Mouse (Mus musculus) small intestine, adult 2 months (tissue): ENCODE measurements around the gene Ccl27a. TPM values are rescaled to one million over a fixed set of nuclear protein-coding genes. Genes with fewer than 3 reads are reported as not detected.

Experiments
- H3K27ac ChIP-seq: fragments of 200-500 bp; 2 replicates; pipeline ENCODE4 v1.5.1; 2012; ENCODE audit warnings: low read depth, low read length, control low read depth, inconsistent platforms; ENCODE audit not compliant: insufficient read depth
- H3K27me3 ChIP-seq: fragments of 200-500 bp; 2 replicates; pipeline ENCODE4 v1.6.1; 2012; ENCODE audit warnings: mild to moderate bottlenecking, moderate library complexity, low read length, inconsistent platforms; ENCODE audit not compliant: control insufficient read depth, insufficient read depth
- H3K36me3 ChIP-seq: fragments of 200-500 bp; 2 replicates; pipeline ENCODE4 v1.6.1; 2012; ENCODE audit warnings: mild to moderate bottlenecking, low read length, control low read depth, inconsistent platforms; ENCODE audit not compliant: control insufficient read depth, insufficient read depth
- H3K4me1 ChIP-seq: fragments of 200-500 bp; 2 replicates; pipeline ENCODE4 v1.6.1; 2012; ENCODE audit warnings: low read length, inconsistent platforms, mixed read lengths; ENCODE audit not compliant: control insufficient read depth, insufficient read depth, insufficient read length
- H3K4me3 ChIP-seq: fragments of 200-500 bp; 2 replicates; pipeline ENCODE4 v1.5.1; 2012; ENCODE audit warnings: low read depth, mild to moderate bottlenecking, control low read depth, inconsistent platforms, low read length, moderate library complexity
- CTCF ChIP-seq: fragments of 200-500 bp; IDR thresholded peaks from 2 replicates; pipeline ENCODE4 v1.5.1; 2012; ENCODE audit warnings: low read depth, mild to moderate bottlenecking, control low read depth, inconsistent platforms, low read length, moderate library complexity, mixed read lengths; ENCODE audit not compliant: insufficient replicate concordance, insufficient read length; ENCODE audit errors: extremely low read depth
- POLR2A ChIP-seq: fragments of 200-500 bp; IDR thresholded peaks from 2 replicates; pipeline ENCODE4 v1.6.1; 2012; ENCODE audit warnings: low read depth, mild to moderate bottlenecking, control low read depth, inconsistent platforms, low read length, moderate library complexity
- WGBS: fragments of 180-500 bp; shearing (Covaris S2); methylation state at CpG from one replicate; pipeline ENCODE4 v1.1.7; 2018; 5-methylcytosine and 5-hydroxymethylcytosine counted together
- polyA plus RNA-seq: library from polyadenylated mRNA; depleted of rRNA; stranded (reverse); fragments of >200 nt; gene quantifications from 2 replicates; pipeline ENCODE4 v1.2.3, GENCODE M21; 2012

Ccl27a gene
- polyA plus RNA-seq, 1 experiment = 14.6 TPM

GRCm38 (mm10) chr4:41762099-41762687 lies 11.9 kb downstream of the Ccl27a start:
- Histone ChIP-seq H3K27me3 (no peaks in the 10 kb centered on the region), H3K36me3 (peaks cover 11% of the 10 kb centered on the region), H3K4me3 (no peak overlapping the region), H3K27ac (no peak overlapping the region), H3K4me1 (peaks cover 9% of the 10 kb centered on the region)
- WGBS = 71% methylated on average over 8 of the region's 8 CpGs
- TF ChIP-seq CTCF = no peak
- no peak for TF ChIP-seq POLR2A

GRCm38 (mm10) chr4:41761680-41762079 lies 12.4 kb downstream of the Ccl27a start:
- TF ChIP-seq CTCF (no peak), POLR2A (no peak)
- peaks cover 12% of the 10 kb centered on the region for H3K36me3 ChIP-seq
- no peak overlapping the region for H3K27ac ChIP-seq
- no peak overlapping the region for H3K4me3 ChIP-seq
- no peaks in the 10 kb centered on the region for H3K27me3 ChIP-seq
- peaks cover 9% of the 10 kb centered on the region for H3K4me1 ChIP-seq

- H3K27ac ChIP-seq = peak overlapping the region; percentile 84
- 71% methylated on average over 4 of the region's 4 CpGs for WGBS
- peak overlapping the region; percentile 55; the same call in 1 of the 2 replicates for H3K4me3 ChIP-seq
Measured at GRCm38 (mm10) chr4:41760911-41761310, 13.1 kb downstream of the Ccl27a start.

GRCm38 (mm10) chr4:41760288-41760721 lies 13.7 kb downstream of the Ccl27a start:
- peaks cover 12% of the 10 kb centered on the region for H3K36me3 ChIP-seq
- peak overlapping the region; percentile 84 for H3K27ac ChIP-seq
- WGBS = 4% methylated on average over 15 of the region's 15 CpGs
- H3K4me1 ChIP-seq = peaks cover 12% of the 10 kb centered on the region
- TF ChIP-seq CTCF = no peak
- TF ChIP-seq POLR2A = peak; percentile 63
- no peaks in the 10 kb centered on the region for H3K27me3 ChIP-seq
- peak overlapping the region; percentile 55 for H3K4me3 ChIP-seq

More at GRCm38 (mm10) chr4:41760911-41761310, 13.1 kb downstream of the Ccl27a start:
- Histone ChIP-seq H3K27me3 (no peaks in the 10 kb centered on the region), H3K4me1 (peaks cover 12% of the 10 kb centered on the region), H3K36me3 (peaks cover 12% of the 10 kb centered on the region)
- TF ChIP-seq POLR2A (no peak), CTCF (no peak)

GRCm38 (mm10) chr4:41759656-41760287 lies 14.3 kb downstream of the Ccl27a start:
- H3K36me3 ChIP-seq = peaks cover 12% of the 10 kb centered on the region
- WGBS = 26% methylated on average over 6 of the region's 6 CpGs
- no peak for TF ChIP-seq POLR2A
- no peak for TF ChIP-seq CTCF
- peak overlapping the region; percentile 44 for H3K4me3 ChIP-seq
- H3K27me3 ChIP-seq = no peaks in the 10 kb centered on the region
- peak overlapping the region; percentile 84 for H3K27ac ChIP-seq
- peaks cover 14% of the 10 kb centered on the region for H3K4me1 ChIP-seq

- Histone ChIP-seq H3K4me1 (peaks cover 16% of the 10 kb centered on the region), H3K36me3 (peaks cover 12% of the 10 kb centered on the region), H3K27me3 (no peaks in the 10 kb centered on the region), H3K27ac (no peak overlapping the region), H3K4me3 (no peak overlapping the region)
- TF ChIP-seq CTCF = no peak
- no peak for TF ChIP-seq POLR2A
- WGBS = 58% methylated on average over 9 of the region's 9 CpGs
Measured at GRCm38 (mm10) chr4:41759206-41759605, 14.8 kb downstream of the Ccl27a start.

- Histone ChIP-seq H3K36me3 (peaks cover 12% of the 10 kb centered on the region), H3K27me3 (no peaks in the 10 kb centered on the region), H3K4me1 (peaks cover 16% of the 10 kb centered on the region), H3K27ac (0 out of 2 replicates have a peak overlapping the region, but pooled peaks have one; percentile 3), H3K4me3 (no peak overlapping the region)
- no peak for TF ChIP-seq POLR2A
- 93% methylated on average over 4 of the region's 4 CpGs for WGBS
Measured at GRCm38 (mm10) chr4:41758701-41759100, 15.3 kb downstream of the Ccl27a start.
